Mouse (Mus musculus) common myeloid progenitor, adult 5-6 weeks (primary cell): ENCODE measurements around the gene Ror1. TPM values are rescaled to one million over a fixed set of nuclear protein-coding genes. Genes with fewer than 3 reads are reported as not detected.

Source experiments
- ATAC-seq: replicated peaks from 2 replicates; pipeline ENCODE4 v1.8.0; 2016; ENCODE audit warnings: low read depth, mild to moderate bottlenecking, moderate TSS enrichment, inconsistent platforms; ENCODE audit not compliant: poor library complexity, severe bottlenecking
- total RNA-seq: library from RNA; stranded (forward); fragments of 200-1000, 187-1606 nt; gene quantifications from 2 replicates; pipeline ENCODE4 v1.2.3, GENCODE M21; 2017

The Ror1 gene
- under 0.01 TPM in 1 of 2 replicates, not detected in the other for total RNA-seq

GRCm38 (mm10) chr4:100095685-100096595, at the start of gene Ror1:
Ror1 (plus strand) TSS chr4:100095791.
- ATAC-seq: peak; percentile 94

- ATAC-seq: no peak
These were observed 48.5 kb upstream of the Ror1 start for GRCm38 (mm10) chr4:100047066-100047465.

- no peak for ATAC-seq
These were observed 47.1 kb upstream of the Ror1 start for GRCm38 (mm10) chr4:100048351-100048950.

GRCm38 (mm10) chr4:100051767-100052166, 43.8 kb upstream of the Ror1 start:
- 0 out of 2 replicates have a peak, but pooled peaks have one; percentile 10 for ATAC-seq

GRCm38 (mm10) chr4:100052258-100052657, 43.3 kb upstream of the Ror1 start:
- peak; percentile 92 for ATAC-seq

GRCm38 (mm10) chr4:100056046-100056445, 39.5 kb upstream of the Ror1 start:
- ATAC-seq: no peak

GRCm38 (mm10) chr4:100056446-100056845, 39.1 kb upstream of the Ror1 start:
- no peak for ATAC-seq

GRCm38 (mm10) chr4:100057381-100057780, 38.2 kb upstream of the Ror1 start:
- ATAC-seq: no peak

GRCm38 (mm10) chr4:100058631-100059030, 37.0 kb upstream of the Ror1 start:
- no peak for ATAC-seq

- ATAC-seq: no peak
These were observed 35.8 kb upstream of the Ror1 start for GRCm38 (mm10) chr4:100059811-100060210.

GRCm38 (mm10) chr4:100061396-100062066, 34.1 kb upstream of the Ror1 start:
- ATAC-seq: no peak

- no peak for ATAC-seq
These were observed 29.9 kb upstream of the Ror1 start for GRCm38 (mm10) chr4:100065686-100066085.

- ATAC-seq: peak; percentile 91
These were observed 25.5 kb upstream of the Ror1 start for GRCm38 (mm10) chr4:100070101-100070500.

- ATAC-seq: 0 out of 2 replicates have a peak, but pooled peaks have one; percentile 5
These were observed 1.1 kb downstream of the Ror1 start for GRCm38 (mm10) chr4:100096596-100097181.

GRCm38 (mm10) chr4:100097364-100097979, 1.9 kb downstream of the Ror1 start:
- no peak for ATAC-seq

- no peak for ATAC-seq
These were observed 5.7 kb downstream of the Ror1 start for GRCm38 (mm10) chr4:100101066-100101820.

GRCm38 (mm10) chr4:100101844-100102243, 6.3 kb downstream of the Ror1 start:
- ATAC-seq: no peak

- ATAC-seq: no peak
These were observed 8.7 kb downstream of the Ror1 start for GRCm38 (mm10) chr4:100104241-100104640.

GRCm38 (mm10) chr4:100107593-100107992, 12.0 kb downstream of the Ror1 start:
- no peak for ATAC-seq
